Mouse (Mus musculus) heart, embryonic 10.5 days (tissue): ENCODE results near the gene Mpp2. TPM values are rescaled to one million over a fixed set of nuclear protein-coding genes. Genes with fewer than 3 reads are reported as not detected.
A peak's percentile ranks its signal among the peaks of the same experiment; 100 is the strongest.

Experiments
- DNase-seq: peaks from one replicate; pipeline ENCODE4 v3.0.0-alpha.2; 2017; ENCODE audit warnings: low spot score
- H3K27ac ChIP-seq: fragments of 300-500 bp; sonication (generic); 2 replicates; pipeline ENCODE4 v1.5.1; 2016; ENCODE audit warnings: mild to moderate bottlenecking
- H3K27me3 ChIP-seq: fragments of 300-500 bp; sonication (generic); 2 replicates; pipeline ENCODE4 v1.6.1; 2016; ENCODE audit warnings: mild to moderate bottlenecking; ENCODE audit not compliant: poor library complexity, insufficient read depth, severe bottlenecking
- H3K36me3 ChIP-seq: fragments of 300-500 bp; sonication (generic); 2 replicates; pipeline ENCODE4 v1.6.1; 2016; ENCODE audit warnings: mild to moderate bottlenecking, moderate library complexity
- H3K4me1 ChIP-seq: fragments of 300-500 bp; sonication (generic); 2 replicates; pipeline ENCODE4 v1.6.1; 2016; ENCODE audit warnings: mild to moderate bottlenecking
- H3K4me3 ChIP-seq: fragments of 300-500 bp; sonication (generic); 2 replicates; pipeline ENCODE4 v1.5.1; 2016; ENCODE audit warnings: mild to moderate bottlenecking, moderate library complexity
- H3K9me3 ChIP-seq: fragments of 300-500 bp; sonication (generic); 2 replicates; pipeline ENCODE4 v1.6.1; 2016; ENCODE audit warnings: mild to moderate bottlenecking, moderate library complexity
- WGBS: fragments of 180-500 bp; shearing (Covaris S2); methylation state at CpG from one replicate; pipeline ENCODE4 v1.1.7; 2016; 5-methylcytosine and 5-hydroxymethylcytosine counted together
- polyA plus RNA-seq: library from polyadenylated mRNA; unstranded; fragments of >200 nt; fragmentation: Nextera tagmentation; extraction: Ambion mirVana; gene quantifications from 2 replicates; pipeline ENCODE4 v1.2.1, GENCODE M21; 2016

Gene Mpp2
- polyA plus RNA-seq, 1 experiment from 2014 or later: 20.1 TPM

- Histone ChIP-seq H3K4me1 (peaks cover 24% of the 10 kb centered on the region), H3K27ac (no peak overlapping the region), H3K9me3 (no peaks in the 10 kb centered on the region), H3K4me3 (no peak overlapping the region), H3K27me3 (peaks cover 8% of the 10 kb centered on the region; the same call in 1 of the 2 replicates), H3K36me3 (peaks cover 21% of the 10 kb centered on the region)
- 75% methylated on average over 8 of the region's 8 CpGs for WGBS
- DNase-seq: no peak
These were observed 75.1 kb downstream of the Mpp2 start for GRCm38 (mm10) chr11:102013201-102013600.

- Histone ChIP-seq H3K4me1 (peaks cover 25% of the 10 kb centered on the region), H3K9me3 (no peaks in the 10 kb centered on the region), H3K36me3 (peaks cover 27% of the 10 kb centered on the region; the same call in 1 of the 2 replicates), H3K4me3 (no peak overlapping the region), H3K27me3 (peaks cover 8% of the 10 kb centered on the region), H3K27ac (no peak overlapping the region)
- WGBS: 71% methylated on average over 8 of the region's 8 CpGs
- DNase-seq: no peak
These were observed 76.8 kb downstream of the Mpp2 start for GRCm38 (mm10) chr11:102011510-102011909.

DNA sequence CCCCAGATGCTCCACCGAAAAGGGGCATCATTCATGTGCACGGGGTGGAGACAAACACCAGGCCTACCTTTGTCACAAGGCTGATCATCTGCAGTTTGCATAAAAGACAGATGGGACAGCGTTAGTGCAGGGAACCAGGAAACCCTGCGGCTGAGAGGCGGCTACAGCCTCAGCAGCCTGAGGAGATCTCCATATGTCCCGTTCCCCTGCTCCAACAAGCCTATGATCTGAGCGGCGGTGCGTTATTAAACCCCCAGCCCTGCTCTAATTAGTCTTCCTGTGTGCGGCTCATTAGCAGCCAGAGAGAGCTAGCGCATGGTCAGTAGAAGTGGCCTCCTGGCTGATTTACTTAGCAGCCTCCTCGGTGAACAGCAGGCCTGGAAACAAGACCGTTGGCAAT is 78.2 kb downstream of the Mpp2 start:
- Histone ChIP-seq H3K36me3 (peaks cover 27% of the 10 kb centered on the region; the same call in 1 of the 2 replicates), H3K27me3 (peaks cover 8% of the 10 kb centered on the region), H3K27ac (peak overlapping the region; percentile 38; the same call in 1 of the 2 replicates), H3K4me3 (no peak overlapping the region), H3K4me1 (peaks cover 18% of the 10 kb centered on the region), H3K9me3 (no peaks in the 10 kb centered on the region)
- 85% methylated on average over 13 of the region's 13 CpGs for WGBS
- no peak for DNase-seq

GRCm38 (mm10) chr11:102008954-102009637 is 79.2 kb downstream of the Mpp2 start:
- H3K4me1 ChIP-seq: peaks cover 18% of the 10 kb centered on the region
- DNase-seq: no peak
- H3K4me3 ChIP-seq: no peak overlapping the region
- peaks cover 34% of the 10 kb centered on the region for H3K36me3 ChIP-seq
- no peaks in the 10 kb centered on the region for H3K9me3 ChIP-seq
- WGBS: 68% methylated on average over 15 of the region's 15 CpGs
- peaks cover 8% of the 10 kb centered on the region for H3K27me3 ChIP-seq
- peak overlapping the region; percentile 52; the same call in 1 of the 2 replicates for H3K27ac ChIP-seq

DNA sequence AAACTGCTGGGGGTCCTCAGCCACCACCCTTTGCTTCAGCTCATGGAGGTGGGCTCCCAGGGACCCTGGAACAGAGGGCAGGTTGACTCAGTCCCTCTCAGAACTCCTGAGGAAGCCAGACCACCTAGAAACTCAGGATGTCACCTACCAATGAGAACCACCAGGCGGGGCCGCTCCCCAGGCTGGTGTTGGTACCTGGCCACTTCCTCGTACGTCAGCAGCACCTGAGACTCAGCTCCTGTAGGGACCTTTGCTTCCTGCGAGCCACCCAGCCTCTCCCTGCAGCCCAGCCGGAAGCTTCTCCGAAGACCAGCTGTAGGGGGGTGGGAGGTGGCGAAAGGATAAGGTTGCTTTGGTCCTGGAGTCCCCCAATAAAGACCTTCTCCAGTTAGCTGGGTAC is 79.9 kb downstream of the Mpp2 start:
- Histone ChIP-seq H3K9me3 (no peaks in the 10 kb centered on the region), H3K4me3 (no peak overlapping the region), H3K36me3 (peaks cover 33% of the 10 kb centered on the region), H3K27me3 (peaks cover 8% of the 10 kb centered on the region), H3K4me1 (peaks cover 18% of the 10 kb centered on the region), H3K27ac (peak overlapping the region; percentile 36; the same call in 1 of the 2 replicates)
- DNase-seq: no peak
- WGBS: 85% methylated on average over 8 of the region's 8 CpGs

Other genes with a start within 250 kb of the Mpp2 start
- 5.7 and 8.2 TPM in 2 replicates for gene Meox1, start 194.1 kb downstream of the Mpp2 start, polyA plus RNA-seq
- 0.36 and 0.96 TPM in 2 replicates for gene Sost, start 121.5 kb downstream of the Mpp2 start, polyA plus RNA-seq
- gene Cfap97d1, start 104.2 kb downstream of the Mpp2 start, polyA plus RNA-seq: not detected in 2 replicates
- gene Dusp3, start 101.5 kb downstream of the Mpp2 start, polyA plus RNA-seq: 32.3 and 47.3 TPM in 2 replicates
- gene Mpp3, start 60.1 kb downstream of the Mpp2 start, polyA plus RNA-seq: 3.4 and 5.1 TPM in 2 replicates
- 0.83 and 0.94 TPM in 2 replicates for gene Cd300lg, start 47.0 kb downstream of the Mpp2 start, polyA plus RNA-seq
- gene Ppy, start 12.8 kb upstream of the Mpp2 start, polyA plus RNA-seq: not detected in 2 replicates
- gene Pyy, start 19.3 kb upstream of the Mpp2 start, polyA plus RNA-seq: 3.0 TPM in 1 of 2 replicates, not detected in the other
- gene Nags, start 57.0 kb upstream of the Mpp2 start, polyA plus RNA-seq: 0.25 and 1.3 TPM in 2 replicates
- gene Tmem101, start 67.9 kb upstream of the Mpp2 start, polyA plus RNA-seq: 40.8 and 44.6 TPM in 2 replicates
- gene Lsm12, start 96.8 kb upstream of the Mpp2 start, polyA plus RNA-seq: 90.9 and 108 TPM in 2 replicates
- gene G6pc3, start 101.1 kb upstream of the Mpp2 start, polyA plus RNA-seq: 35.0 and 40.9 TPM in 2 replicates
- 84.9 and 103 TPM in 2 replicates for gene Hdac5, start 141.7 kb upstream of the Mpp2 start, polyA plus RNA-seq
- gene BC030867, start 160.4 kb upstream of the Mpp2 start, polyA plus RNA-seq: 16.5 and 19.4 TPM in 2 replicates
- gene Asb16, start 180.2 kb upstream of the Mpp2 start, polyA plus RNA-seq: 0.06 and 0.08 TPM in 2 replicates
- 40.1 and 41.8 TPM in 2 replicates for gene Tmub2, start 196.4 kb upstream of the Mpp2 start, polyA plus RNA-seq
- 9.1 and 14.3 TPM in 2 replicates for gene Atxn7l3, start 208.1 kb upstream of the Mpp2 start, polyA plus RNA-seq
- gene Ubtf, start 231.2 kb upstream of the Mpp2 start, polyA plus RNA-seq: 60.4 and 75.4 TPM in 2 replicates